Mouse (Mus musculus) liver, embryonic 12.5 days (tissue): ENCODE results near the gene Nr1h4. TPM values are rescaled to one million over a fixed set of nuclear protein-coding genes. Genes with fewer than 3 reads are reported as not detected.

Experiments
- ATAC-seq: fragments of 200-750 bp; cut with Nextera tagmentation; 2 replicates; pipeline ENCODE4 v1.8.0; 2017; ENCODE audit warnings: moderate number of reproducible peaks, mild to moderate bottlenecking, moderate library complexity
- H3K27ac ChIP-seq: fragments of 300-500 bp; sonication (generic); 2 replicates; pipeline ENCODE4 v1.5.1; 2016; ENCODE audit warnings: mild to moderate bottlenecking
- H3K27me3 ChIP-seq: fragments of 300-500 bp; sonication (generic); replicated peaks from 2 replicates; pipeline ENCODE4 v1.6.1; 2016; ENCODE audit warnings: mild to moderate bottlenecking, moderate library complexity
- H3K36me3 ChIP-seq: fragments of 300-500 bp; sonication (generic); 2 replicates; pipeline ENCODE4 v1.6.1; 2016; ENCODE audit warnings: mild to moderate bottlenecking, moderate library complexity
- H3K4me1 ChIP-seq: fragments of 300-500 bp; sonication (generic); 2 replicates; pipeline ENCODE4 v1.6.1; 2016
- H3K4me2 ChIP-seq: fragments of 300-500 bp; sonication (generic); 2 replicates; pipeline ENCODE4 v1.6.1; 2016; ENCODE audit warnings: mild to moderate bottlenecking, moderate library complexity
- H3K4me3 ChIP-seq: fragments of 300-500 bp; sonication (generic); 2 replicates; pipeline ENCODE4 v1.5.1; 2016; ENCODE audit warnings: mild to moderate bottlenecking, moderate library complexity
- H3K9ac ChIP-seq: fragments of 300-500 bp; sonication (generic); 2 replicates; pipeline ENCODE4 v1.6.1; 2016; ENCODE audit warnings: mild to moderate bottlenecking, moderate library complexity
- H3K9me3 ChIP-seq: fragments of 300-500 bp; sonication (generic); replicated peaks from 2 replicates; pipeline ENCODE4 v1.6.1; 2016; ENCODE audit warnings: mild to moderate bottlenecking, moderate library complexity
- WGBS: fragments of 180-500 bp; shearing (Covaris S2); methylation state at CpG from one replicate; pipeline ENCODE4 v1.1.7; 2016; ENCODE audit not compliant: insufficient replicate concordance; 5-methylcytosine and 5-hydroxymethylcytosine counted together
- polyA plus RNA-seq: library from polyadenylated mRNA; unstranded; fragments of >200 nt; fragmentation: Nextera tagmentation; extraction: Ambion mirVana; gene quantifications from 2 replicates; pipeline ENCODE4 v1.2.1, GENCODE M21; 2016

Gene Nr1h4
- polyA plus RNA-seq, 1 experiment from 2014 or later, result 2.2 TPM

- no peak overlapping the region for H3K4me3 ChIP-seq
- H3K27me3 ChIP-seq, result no peaks in the 10 kb centered on the region
- no peak overlapping the region for H3K4me2 ChIP-seq
- no peaks in the 10 kb centered on the region for H3K36me3 ChIP-seq
- no peak overlapping the region for H3K27ac ChIP-seq
- ATAC-seq, result no peak
- 65% methylated on average over 3 of the region's 3 CpGs for WGBS
- H3K9ac ChIP-seq, result no peak overlapping the region
- peaks cover 3% of the 10 kb centered on the region; the same call in 1 of the 2 replicates for H3K4me1 ChIP-seq
- no peaks in the 10 kb centered on the region for H3K9me3 ChIP-seq
These were observed 42.1 kb downstream of the Nr1h4 start for GRCm38 (mm10) chr10:89491321-89491720.

GRCm38 (mm10) chr10:89490250-89490649 is 43.1 kb downstream of the Nr1h4 start:
- ATAC-seq, result no peak
- Histone ChIP-seq H3K9ac (no peak overlapping the region), H3K36me3 (no peaks in the 10 kb centered on the region), H3K27ac (no peak overlapping the region), H3K4me2 (no peak overlapping the region), H3K9me3 (no peaks in the 10 kb centered on the region), H3K4me1 (no peaks in the 10 kb centered on the region; the same call in 1 of the 2 replicates), H3K27me3 (no peaks in the 10 kb centered on the region), H3K4me3 (no peak overlapping the region)
- WGBS, result 74% methylated on average over 3 of the region's 3 CpGs

- Histone ChIP-seq H3K9ac (no peak overlapping the region), H3K27ac (no peak overlapping the region), H3K36me3 (no peaks in the 10 kb centered on the region), H3K4me2 (no peak overlapping the region), H3K4me3 (no peak overlapping the region), H3K4me1 (0 out of 2 replicates have a peak, but pooled peaks cover 4% of the 10 kb centered on the region), H3K27me3 (no peaks in the 10 kb centered on the region), H3K9me3 (no peaks in the 10 kb centered on the region)
- WGBS, result 41% methylated on average over 4 of the region's 4 CpGs
- no peak for ATAC-seq
These were observed 43.9 kb downstream of the Nr1h4 start for GRCm38 (mm10) chr10:89489459-89489858.

GRCm38 (mm10) chr10:89486995-89487742 is 46.2 kb downstream of the Nr1h4 start:
- Histone ChIP-seq H3K27me3 (no peaks in the 10 kb centered on the region), H3K9ac (no peak overlapping the region), H3K4me2 (no peak overlapping the region), H3K4me1 (peaks cover 12% of the 10 kb centered on the region; the same call in 1 of the 2 replicates), H3K36me3 (no peaks in the 10 kb centered on the region), H3K4me3 (no peak overlapping the region), H3K27ac (no peak overlapping the region), H3K9me3 (no peaks in the 10 kb centered on the region)
- WGBS, result 48% methylated on average over 4 of the region's 4 CpGs
- no peak for ATAC-seq

- Histone ChIP-seq H3K9me3 (no peaks in the 10 kb centered on the region), H3K27ac (no peak overlapping the region), H3K9ac (no peak overlapping the region), H3K27me3 (no peaks in the 10 kb centered on the region), H3K4me3 (no peak overlapping the region), H3K36me3 (no peaks in the 10 kb centered on the region), H3K4me1 (peaks cover 12% of the 10 kb centered on the region; the same call in 1 of the 2 replicates), H3K4me2 (no peak overlapping the region)
- no peak for ATAC-seq
These were observed 48.5 kb downstream of the Nr1h4 start for GRCm38 (mm10) chr10:89484907-89485306.

- peak; percentile 47; the same call in 1 of the 2 replicates for ATAC-seq
These were observed 49.4 kb downstream of the Nr1h4 start for GRCm38 (mm10) chr10:89483812-89484602.

GRCm38 (mm10) chr10:89483113-89483512 is 50.3 kb downstream of the Nr1h4 start:
- H3K9me3 ChIP-seq, result no peaks in the 10 kb centered on the region
- WGBS, result 76% methylated on average over 14 of the region's 14 CpGs

More at GRCm38 (mm10) chr10:89483812-89484602, 49.4 kb downstream of the Nr1h4 start:
- Histone ChIP-seq H3K9me3 (no peaks in the 10 kb centered on the region), H3K27ac (no peak overlapping the region), H3K4me2 (no peak overlapping the region), H3K4me3 (no peak overlapping the region), H3K4me1 (peaks cover 12% of the 10 kb centered on the region; the same call in 1 of the 2 replicates), H3K9ac (no peak overlapping the region), H3K27me3 (no peaks in the 10 kb centered on the region), H3K36me3 (no peaks in the 10 kb centered on the region)
- WGBS, result 60% methylated on average over 18 of the region's 18 CpGs

GRCm38 (mm10) chr10:89482142-89482681 is 51.2 kb downstream of the Nr1h4 start:
- Histone ChIP-seq H3K9ac (no peak overlapping the region), H3K36me3 (no peaks in the 10 kb centered on the region), H3K4me1 (peaks cover 12% of the 10 kb centered on the region; the same call in 1 of the 2 replicates), H3K27me3 (no peaks in the 10 kb centered on the region), H3K27ac (no peak overlapping the region), H3K4me2 (no peak overlapping the region), H3K4me3 (no peak overlapping the region), H3K9me3 (no peaks in the 10 kb centered on the region)
- no peak for ATAC-seq
- 74% methylated on average over 10 of the region's 10 CpGs for WGBS

More at GRCm38 (mm10) chr10:89483113-89483512, 50.3 kb downstream of the Nr1h4 start:
- Histone ChIP-seq H3K36me3 (no peaks in the 10 kb centered on the region), H3K4me1 (peaks cover 12% of the 10 kb centered on the region; the same call in 1 of the 2 replicates), H3K27me3 (no peaks in the 10 kb centered on the region), H3K4me3 (no peak overlapping the region), H3K9ac (no peak overlapping the region), H3K4me2 (no peak overlapping the region), H3K27ac (no peak overlapping the region)
- ATAC-seq, result no peak

- Histone ChIP-seq H3K9me3 (no peaks in the 10 kb centered on the region), H3K27ac (no peak overlapping the region), H3K4me3 (no peak overlapping the region), H3K36me3 (no peaks in the 10 kb centered on the region), H3K27me3 (no peaks in the 10 kb centered on the region), H3K9ac (no peak overlapping the region), H3K4me2 (no peak overlapping the region), H3K4me1 (peaks cover 12% of the 10 kb centered on the region; the same call in 1 of the 2 replicates)
- 66% methylated on average over 7 of the region's 7 CpGs for WGBS
- ATAC-seq, result no peak
These were observed 51.7 kb downstream of the Nr1h4 start for GRCm38 (mm10) chr10:89481638-89482037.

GRCm38 (mm10) chr10:89478766-89479165 is 54.6 kb downstream of the Nr1h4 start:
- H3K9ac ChIP-seq, result no peak overlapping the region
- no peak overlapping the region for H3K4me2 ChIP-seq
- no peaks in the 10 kb centered on the region for H3K27me3 ChIP-seq
- no peak overlapping the region for H3K27ac ChIP-seq
- no peaks in the 10 kb centered on the region for H3K36me3 ChIP-seq
- peaks cover 1% of the 10 kb centered on the region; the same call in 1 of the 2 replicates for H3K4me1 ChIP-seq
- no peak for ATAC-seq
- no peaks in the 10 kb centered on the region for H3K9me3 ChIP-seq
- H3K4me3 ChIP-seq, result no peak overlapping the region
- WGBS, result 71% methylated on average over 8 of the region's 8 CpGs

- 65% methylated on average over 7 of the region's 7 CpGs for WGBS
These were observed 62.6 kb downstream of the Nr1h4 start for GRCm38 (mm10) chr10:89470596-89471353.

More at GRCm38 (mm10) chr10:89470596-89471353, 62.6 kb downstream of the Nr1h4 start:
- Histone ChIP-seq H3K27ac (no peak overlapping the region), H3K4me3 (no peak overlapping the region), H3K4me1 (no peaks in the 10 kb centered on the region), H3K9ac (no peak overlapping the region), H3K36me3 (no peaks in the 10 kb centered on the region), H3K27me3 (no peaks in the 10 kb centered on the region), H3K9me3 (no peaks in the 10 kb centered on the region), H3K4me2 (no peak overlapping the region)
- no peak for ATAC-seq
